Comparison of ENCODE assay signal across 8 mouse cellular contexts in genomic region chr4:83725136-83725535, GRCm38 (mm10).
DNase-seq lines count a peak whose midpoint lies in the region; ATAC-seq and TF ChIP-seq lines count a peak whose summit lies in the region.
"Had no signal": no experiment of that assay in that cellular context is flagged by ENCODE, and none has a peak within 500 bp of the region (broad histone marks: within the 10 kb centered on the region; RNA-seq: fewer than 3 reads in every experiment).

No protein-coding gene starts in this region.

- H3K4me2 ChIP-seq in hindbrain, postnatal 0 days (ENCODE audit: low read depth, low read length): no peak overlapping the region
- no peak overlapping the region for H3K4me2 ChIP-seq in hindbrain, embryonic 16.5 days (ENCODE audit: low read length)
- H3K4me2 ChIP-seq in midbrain, postnatal 0 days (ENCODE audit: low read depth, low read length, poor library complexity, severe bottlenecking): no peak overlapping the region

- H3K4me3 ChIP-seq in hindbrain, postnatal 0 days (ENCODE audit: low read length): no peak overlapping the region
- H3K4me3 ChIP-seq in hindbrain, embryonic 16.5 days (ENCODE audit: low read length): no peak overlapping the region
- no peak overlapping the region for H3K4me3 ChIP-seq in midbrain, postnatal 0 days (ENCODE audit: low read depth, low read length)
- no peak overlapping the region for H3K4me3 ChIP-seq in midbrain, embryonic 10.5 days

- H3K4me1 ChIP-seq in hindbrain, postnatal 0 days (ENCODE audit: insufficient read depth, low read length): no peaks in the 10 kb centered on the region
- no peaks in the 10 kb centered on the region for H3K4me1 ChIP-seq in hindbrain, embryonic 16.5 days (ENCODE audit: control insufficient read depth, insufficient read depth, low read depth, low read length)
- no peaks in the 10 kb centered on the region for H3K4me1 ChIP-seq in midbrain, postnatal 0 days (ENCODE audit: insufficient read depth, low read length)
- no peaks in the 10 kb centered on the region for H3K4me1 ChIP-seq in midbrain, embryonic 10.5 days

- 6% methylated on average over 2 of the region's 2 CpGs for WGBS in hindbrain, postnatal 0 days
- WGBS in hindbrain, embryonic 16.5 days: 9% methylated on average over 2 of the region's 2 CpGs
- WGBS in midbrain, postnatal 0 days: 7% methylated on average over 2 of the region's 2 CpGs
- WGBS in midbrain, embryonic 10.5 days: 5% methylated on average over 2 of the region's 2 CpGs

- TF ChIP-seq CTCF in hindbrain, postnatal 0 days (IDR thresholded peaks at IDR 0.05; ENCODE audit: low read depth): peak; percentile 50
- peak; percentile 64 for TF ChIP-seq CTCF in midbrain, postnatal 0 days (IDR thresholded peaks at IDR 0.05)

- no peak overlapping the region for H3K9ac ChIP-seq in hindbrain, postnatal 0 days (replicated peaks; ENCODE audit: low read length)
- no peak overlapping the region for H3K9ac ChIP-seq in hindbrain, embryonic 16.5 days (ENCODE audit: low read depth, low read length)
- no peak overlapping the region for H3K9ac ChIP-seq in midbrain, postnatal 0 days (replicated peaks; ENCODE audit: low read length, poor library complexity, severe bottlenecking)

- no peaks in the 10 kb centered on the region for H3K9me3 ChIP-seq in hindbrain, postnatal 0 days (ENCODE audit: low read length)
- no peaks in the 10 kb centered on the region for H3K9me3 ChIP-seq in hindbrain, embryonic 16.5 days (ENCODE audit: control insufficient read depth, low read length)
- no peaks in the 10 kb centered on the region for H3K9me3 ChIP-seq in midbrain, postnatal 0 days (ENCODE audit: low read length)
- H3K9me3 ChIP-seq in midbrain, embryonic 10.5 days (replicated peaks): no peaks in the 10 kb centered on the region

- DNase-seq in hindbrain, postnatal 0 days (ENCODE audit: low spot score): peak; percentile 35
- DNase-seq in midbrain, postnatal 0 days (ENCODE audit: low spot score): no peak
- DNase-seq in midbrain, embryonic 10.5 days (ENCODE audit: low spot score): no peak
- peak; percentile 54 for DNase-seq in ZHBTc4 (ENCODE audit: low read depth, low spot score)
- DNase-seq in mesoderm, embryonic 11.5 days (ENCODE audit: low read depth, low spot score): peak; percentile 25
- DNase-seq: thymus, postnatal 25 days had no signal

- no peaks in the 10 kb centered on the region for H3K27me3 ChIP-seq in hindbrain, postnatal 0 days (ENCODE audit: insufficient read depth, low read length)
- H3K27me3 ChIP-seq in hindbrain, embryonic 16.5 days (replicated peaks; ENCODE audit: control insufficient read depth, insufficient read depth, low read length): no peaks in the 10 kb centered on the region
- no peaks in the 10 kb centered on the region for H3K27me3 ChIP-seq in midbrain, postnatal 0 days (ENCODE audit: insufficient read depth, low read length)
- no peaks in the 10 kb centered on the region for H3K27me3 ChIP-seq in midbrain, embryonic 10.5 days (ENCODE audit: low read depth, poor library complexity, severe bottlenecking)

- H3K27ac ChIP-seq in hindbrain, postnatal 0 days: no peak overlapping the region
- no peak overlapping the region for H3K27ac ChIP-seq in hindbrain, embryonic 16.5 days (ENCODE audit: low read depth, low read length)
- H3K27ac ChIP-seq in midbrain, postnatal 0 days (ENCODE audit: low read depth, low read length): no peak overlapping the region
- H3K27ac ChIP-seq in midbrain, embryonic 10.5 days (replicated peaks): no peak overlapping the region

- H3K36me3 ChIP-seq in hindbrain, postnatal 0 days (ENCODE audit: insufficient read depth, low read length): no peaks in the 10 kb centered on the region
- H3K36me3 ChIP-seq in hindbrain, embryonic 16.5 days (ENCODE audit: control insufficient read depth, insufficient read depth, low read length): no peaks in the 10 kb centered on the region
- no peaks in the 10 kb centered on the region for H3K36me3 ChIP-seq in midbrain, postnatal 0 days (ENCODE audit: insufficient read depth, low read length)
- no peaks in the 10 kb centered on the region for H3K36me3 ChIP-seq in midbrain, embryonic 10.5 days

- no peak for ATAC-seq in hindbrain, postnatal 0 days
- ATAC-seq in hindbrain, embryonic 16.5 days: no peak
- no peak for ATAC-seq in midbrain, postnatal 0 days (ENCODE audit: low FRiP score)
- ATAC-seq in erythroid progenitor cell, adult 5-6 weeks (replicated peaks; ENCODE audit: low FRiP score, poor library complexity, severe bottlenecking): no peak

Comparison
In these comparisons a context has a peak if more than half of its experiments do, and no peak if none do; other contexts are left out.
1. DNase-seq: peak in hindbrain, postnatal 0 days (single experiment), ZHBTc4 (single experiment) and mesoderm, embryonic 11.5 days (single experiment); none in midbrain, postnatal 0 days (single experiment) and midbrain, embryonic 10.5 days (single experiment).